Mouse (Mus musculus) cerebral cortex, adult 2 months (tissue): ENCODE results near the gene Slc13a4.

ENCODE experiments used
- WGBS: fragments of 180-500 bp; shearing (Covaris S2); methylation state at CpG from one replicate; pipeline ENCODE4 v1.1.7; 2018; 5-methylcytosine and 5-hydroxymethylcytosine counted together

The Slc13a4 gene

GRCm38 (mm10) chr6:35308037-35308436, at the start of gene Slc13a4:
Slc13a4 (minus strand) TSS chr6:35308131.
- WGBS, result 63% methylated on average over 7 of the region's 7 CpGs

GRCm38 (mm10) chr6:35355320-35355719, 47.4 kb upstream of the Slc13a4 start:
- WGBS, result 74% methylated on average over 3 of the region's 3 CpGs

- 22% methylated on average over 6 of the region's 6 CpGs for WGBS
Measured at GRCm38 (mm10) chr6:35354622-35354998, 46.7 kb upstream of the Slc13a4 start.

GRCm38 (mm10) chr6:35353846-35354621, 46.1 kb upstream of the Slc13a4 start:
- 23% methylated on average over 18 of the region's 18 CpGs for WGBS

GRCm38 (mm10) chr6:35353416-35353815, 45.5 kb upstream of the Slc13a4 start:
- WGBS, result 75% methylated on average over 5 of the region's 5 CpGs

DNA sequence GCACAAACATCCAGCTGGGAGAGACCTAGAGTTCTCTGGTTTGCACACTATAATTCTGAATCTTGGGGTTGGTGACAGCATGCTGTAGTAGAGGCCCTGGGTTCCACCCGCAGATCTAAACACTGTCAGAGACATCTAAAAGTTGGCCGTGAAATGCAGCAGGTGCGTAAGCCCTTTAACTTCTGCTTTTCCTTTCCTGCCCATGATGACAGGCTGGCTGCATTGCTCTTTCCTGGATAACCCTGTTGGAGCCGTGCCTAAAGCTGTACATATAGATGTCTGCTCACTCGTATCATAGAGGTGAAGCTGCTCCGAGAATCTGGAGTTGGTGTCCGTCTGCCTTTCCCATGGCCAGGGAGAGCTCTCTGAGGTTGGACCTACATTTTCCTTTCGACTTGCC, 44.9 kb upstream of the Slc13a4 start:
- 85% methylated on average over 8 of the region's 8 CpGs for WGBS

GRCm38 (mm10) chr6:35351826-35352225, 43.9 kb upstream of the Slc13a4 start:
- WGBS, result 94% methylated on average over 3 of the region's 3 CpGs

DNA sequence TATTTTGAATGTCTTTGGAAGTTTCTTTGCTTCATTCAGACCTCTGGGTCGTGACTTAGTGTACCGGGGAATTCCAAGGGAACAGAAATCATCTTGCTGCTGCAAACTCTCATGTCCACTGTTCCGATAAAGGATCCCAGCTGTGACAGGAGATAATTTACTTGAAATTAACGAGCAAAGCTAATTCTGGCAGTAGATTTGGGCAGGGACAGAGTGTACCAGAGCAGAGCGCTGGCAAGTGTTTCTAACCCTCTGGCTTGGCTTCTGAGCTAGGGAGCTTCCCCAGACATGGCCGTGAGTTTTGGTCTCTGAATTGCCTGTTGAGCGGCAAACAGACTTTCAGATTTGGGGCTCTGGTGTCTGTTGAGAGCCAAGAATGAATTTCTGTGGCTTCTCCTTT, 41.9 kb upstream of the Slc13a4 start:
- WGBS, result 53% methylated on average over 7 of the region's 7 CpGs

DNA sequence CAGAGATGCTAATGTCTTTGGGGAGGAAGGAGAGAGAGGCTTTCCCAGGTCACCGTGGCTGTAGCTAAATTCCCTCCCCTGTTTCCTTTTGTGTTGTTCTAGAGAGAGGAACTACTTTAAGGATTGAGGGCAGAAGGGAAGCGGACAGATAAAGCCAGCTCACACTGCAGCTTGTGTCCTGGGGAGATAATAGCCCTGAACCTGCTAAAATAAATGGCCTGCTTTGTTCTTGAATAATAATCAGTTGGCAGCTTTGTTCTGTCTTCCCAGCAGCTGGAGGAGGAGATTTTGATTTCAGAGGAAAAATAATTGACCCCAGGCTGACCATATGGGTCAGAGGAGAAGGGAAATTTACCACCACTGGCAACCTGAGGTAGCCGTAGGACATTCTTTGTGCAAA, 30.7 kb upstream of the Slc13a4 start:
- 62% methylated on average over 3 of the region's 3 CpGs for WGBS

GRCm38 (mm10) chr6:35337836-35338235, 29.9 kb upstream of the Slc13a4 start:
- 81% methylated on average over 8 of the region's 8 CpGs for WGBS

- 79% methylated on average over 5 of the region's 5 CpGs for WGBS
Measured at GRCm38 (mm10) chr6:35335452-35335851, 27.5 kb upstream of the Slc13a4 start.

GRCm38 (mm10) chr6:35334278-35334677, 26.3 kb upstream of the Slc13a4 start:
- 78% methylated on average over 4 of the region's 4 CpGs for WGBS

GRCm38 (mm10) chr6:35333632-35334031, 25.7 kb upstream of the Slc13a4 start:
- 78% methylated on average over 3 of the region's 3 CpGs for WGBS

GRCm38 (mm10) chr6:35330834-35331233, 22.9 kb upstream of the Slc13a4 start:
- WGBS, result 74% methylated on average over 6 of the region's 6 CpGs

DNA sequence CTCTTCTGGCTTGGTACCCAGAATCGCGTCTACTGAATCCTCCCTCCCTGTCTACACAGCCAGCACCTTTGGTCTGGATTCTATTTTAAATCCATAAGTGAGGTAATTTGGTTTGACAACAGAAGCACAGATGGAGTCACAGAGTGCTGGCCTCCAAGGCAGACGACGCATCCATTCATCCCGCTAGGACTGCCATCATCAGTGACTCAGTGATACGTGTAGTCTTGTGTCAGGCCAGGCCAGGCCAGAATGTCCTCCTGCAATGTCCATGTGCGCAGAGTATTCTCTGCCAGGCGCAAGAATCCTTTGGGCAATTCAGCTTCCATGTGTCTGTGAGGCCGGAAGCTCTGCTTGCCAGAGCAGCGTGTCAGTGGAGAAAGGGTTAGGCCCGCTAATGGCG, 22.0 kb upstream of the Slc13a4 start:
- WGBS, result 93% methylated on average over 12 of the region's 12 CpGs

- WGBS, result 22% methylated on average over 9 of the region's 9 CpGs
Measured at GRCm38 (mm10) chr6:35326111-35326515, 18.2 kb upstream of the Slc13a4 start, which contains the start of gene Fam180a. Fam180a (minus strand) TSS chr6:35326141.

DNA sequence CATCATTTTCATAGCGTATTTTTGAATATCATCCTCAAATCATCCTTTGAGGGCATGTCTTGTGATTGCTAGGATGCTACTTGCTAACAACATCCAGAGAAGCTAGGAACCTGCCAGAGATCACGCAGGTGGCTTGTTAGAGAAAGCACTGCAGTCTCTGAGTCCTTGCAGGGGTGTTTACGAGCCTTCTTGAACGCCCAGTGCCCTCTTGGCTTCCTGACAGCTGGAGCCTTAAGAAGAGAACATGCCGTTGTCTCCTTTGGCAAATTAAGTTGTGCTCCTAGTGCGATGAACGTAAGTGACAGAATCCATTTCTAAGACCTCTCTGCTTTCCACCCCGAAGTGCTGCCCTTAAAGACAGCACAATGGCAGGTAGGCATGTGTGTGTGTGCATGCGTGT, 16.4 kb upstream of the Slc13a4 start:
- WGBS, result 77% methylated on average over 9 of the region's 9 CpGs

DNA sequence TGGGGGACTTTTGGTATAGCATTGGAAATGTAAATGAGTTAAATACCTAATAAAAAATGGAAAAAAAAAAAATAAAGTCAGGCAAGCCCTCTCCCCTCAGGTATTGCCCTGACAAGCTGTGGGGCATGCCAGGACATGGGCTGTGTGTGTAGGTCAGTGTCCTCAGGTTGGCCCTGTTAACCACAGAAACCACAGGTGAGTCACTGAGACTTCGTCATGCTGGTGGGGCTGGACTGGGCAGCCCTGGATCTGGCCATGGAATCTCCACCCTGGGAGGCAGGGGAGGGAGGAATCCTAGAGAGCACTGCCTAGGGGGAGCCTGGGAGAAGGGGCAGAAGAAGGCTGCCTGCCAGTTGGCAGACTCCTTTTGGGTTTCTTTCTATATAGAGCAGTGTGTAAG, 15.1 kb upstream of the Slc13a4 start:
- WGBS, result 88% methylated on average over 1 of the region's 1 CpGs

- 78% methylated on average over 4 of the region's 4 CpGs for WGBS
Measured at GRCm38 (mm10) chr6:35321105-35321504, 13.2 kb upstream of the Slc13a4 start.

- WGBS, result 64% methylated on average over 6 of the region's 6 CpGs
Measured at GRCm38 (mm10) chr6:35319850-35320249, 11.9 kb upstream of the Slc13a4 start.

DNA sequence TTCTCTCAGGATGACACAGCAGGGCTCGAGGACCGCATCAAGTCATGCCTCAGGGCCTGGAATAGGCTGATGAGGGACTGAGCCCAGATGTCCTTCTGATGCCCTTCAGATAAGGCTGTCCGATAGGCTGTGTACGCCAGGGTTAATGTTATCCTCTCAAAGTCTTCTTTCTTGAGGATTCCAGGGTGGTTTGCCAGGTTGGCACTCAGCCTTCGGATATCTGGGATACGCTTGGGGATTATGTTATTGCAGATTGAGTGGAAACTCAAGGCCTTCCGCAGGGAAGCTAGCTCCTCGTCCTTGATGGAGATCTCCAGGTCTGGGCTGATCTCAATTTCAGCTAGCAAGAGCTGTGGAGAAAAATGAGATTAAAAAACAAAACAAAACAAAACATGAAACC, 5.6 kb upstream of the Slc13a4 start:
- WGBS, result 94% methylated on average over 8 of the region's 8 CpGs

DNA sequence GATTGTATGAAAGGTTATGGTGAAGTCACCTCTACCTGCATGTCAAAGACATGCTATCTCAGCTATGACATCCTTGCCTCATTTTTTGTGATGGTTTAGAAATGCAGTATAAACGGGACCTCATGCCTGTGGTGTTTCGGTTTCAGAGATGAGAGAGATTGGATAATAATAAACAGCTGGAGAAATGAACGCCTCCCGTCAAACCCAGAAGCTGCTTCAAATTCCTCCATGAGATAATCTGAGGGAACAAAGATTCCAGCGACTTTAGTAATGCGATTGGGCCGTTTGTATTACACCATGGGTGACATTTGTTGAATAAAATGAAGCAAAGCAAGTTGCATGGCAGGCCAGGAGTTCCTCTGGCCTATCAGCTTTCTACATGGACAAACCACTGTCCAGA, 1.5 kb upstream of the Slc13a4 start:
- WGBS, result 81% methylated on average over 7 of the region's 7 CpGs

- WGBS, result 63% methylated on average over 13 of the region's 13 CpGs
Measured at GRCm38 (mm10) chr6:35307136-35307535, 795 bp downstream of the Slc13a4 start.

DNA sequence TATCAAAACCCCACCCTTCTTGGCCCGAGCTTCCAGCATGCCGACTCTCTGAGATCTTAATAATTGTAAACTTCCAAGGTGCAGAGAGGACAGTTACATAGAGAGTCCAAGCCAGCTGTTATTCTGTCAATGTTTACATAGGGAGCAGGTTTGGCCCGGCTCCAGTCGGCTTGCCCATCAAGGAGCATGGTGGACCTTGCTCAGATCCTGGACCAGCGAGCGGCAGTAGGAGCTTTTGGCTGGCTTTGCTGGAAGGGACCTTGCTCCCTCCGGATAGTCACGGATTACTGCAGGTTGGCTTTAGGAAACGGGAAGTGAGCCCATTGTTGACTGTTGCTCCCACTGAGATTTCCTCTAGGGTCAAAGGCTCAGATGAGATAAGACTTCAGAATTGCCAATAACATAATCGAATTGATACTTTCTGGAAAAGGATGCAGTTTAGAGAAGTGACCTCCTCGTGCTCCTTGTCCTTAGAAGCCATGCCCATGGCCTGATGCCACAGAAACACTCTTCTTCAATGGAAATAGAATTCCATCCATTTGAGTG, 4.5 kb downstream of the Slc13a4 start:
- WGBS, result 74% methylated on average over 11 of the region's 11 CpGs
